Mouse (Mus musculus) midbrain, postnatal 0 days (tissue): Measurements from ENCODE around the gene Mrps9. TPM values are rescaled to one million over a fixed set of nuclear protein-coding genes. Genes with fewer than 3 reads are reported as not detected.
A peak's percentile ranks its signal among the peaks of the same experiment; 100 is the strongest.

Experiments
- ATAC-seq: fragments of 200-750 bp; cut with Nextera tagmentation; 2 replicates; pipeline ENCODE4 v1.8.0; 2017; ENCODE audit warnings: moderate number of reproducible peaks, mild to moderate bottlenecking, moderate TSS enrichment, moderate library complexity; ENCODE audit not compliant: low FRiP score
- DNase-seq: peaks from one replicate; pipeline ENCODE4 v3.0.0-alpha.2; 2015; ENCODE audit warnings: low spot score
- H3K27ac ChIP-seq: fragments of 300-500 bp; sonication (generic); 2 replicates; pipeline ENCODE4 v1.5.1; 2014; ENCODE audit warnings: low read depth, mild to moderate bottlenecking, low read length, mixed read lengths
- H3K27me3 ChIP-seq: fragments of 300-500 bp; sonication (generic); 2 replicates; pipeline ENCODE4 v1.6.1; 2014; ENCODE audit warnings: low read length, control low read depth, mixed read lengths; ENCODE audit not compliant: insufficient read depth
- H3K36me3 ChIP-seq: fragments of 300-500 bp; sonication (generic); 2 replicates; pipeline ENCODE4 v1.6.1; 2014; ENCODE audit warnings: low read length, control low read depth, mixed read lengths; ENCODE audit not compliant: insufficient read depth
- H3K4me1 ChIP-seq: fragments of 300-500 bp; sonication (generic); 2 replicates; pipeline ENCODE4 v1.6.1; 2014; ENCODE audit warnings: mild to moderate bottlenecking, control low read depth, antibody characterized with exemption, low read length, mixed read lengths; ENCODE audit not compliant: insufficient read depth
- H3K4me2 ChIP-seq: fragments of 300-500 bp; sonication (generic); 2 replicates; pipeline ENCODE4 v1.6.1; 2014; ENCODE audit warnings: low read depth, mild to moderate bottlenecking, low read length, mixed read lengths; ENCODE audit not compliant: poor library complexity, severe bottlenecking
- H3K4me3 ChIP-seq: fragments of 300-500 bp; sonication (generic); 2 replicates; pipeline ENCODE4 v1.5.1; 2014; ENCODE audit warnings: low read depth, mild to moderate bottlenecking, low read length, moderate library complexity
- H3K9ac ChIP-seq: fragments of 300-500 bp; sonication (generic); replicated peaks from 2 replicates; pipeline ENCODE4 v1.6.1; 2014; ENCODE audit warnings: mild to moderate bottlenecking, low read length, moderate library complexity, mixed read lengths; ENCODE audit not compliant: poor library complexity, severe bottlenecking
- H3K9me3 ChIP-seq: fragments of 300-500 bp; sonication (generic); 2 replicates; pipeline ENCODE4 v1.6.1; 2016; ENCODE audit warnings: low read length, control low read depth
- CTCF ChIP-seq: IDR thresholded peaks from 2 replicates; pipeline ENCODE4 v1.5.1; 2016; ENCODE audit warnings: antibody characterized with exemption, mild to moderate bottlenecking
- WGBS: fragments of 180-500 bp; shearing (Covaris S2); extraction: QIAGEN DNeasy Blood & Tissue Kit; methylation state at CpG from one replicate; pipeline ENCODE4 v1.1.7; 2014; 5-methylcytosine and 5-hydroxymethylcytosine counted together
- polyA plus RNA-seq: library from polyadenylated mRNA; unstranded; fragments of >200 nt; fragmentation: Nextera tagmentation; extraction: Ambion mirVana; gene quantifications from 2 replicates; pipeline ENCODE4 v1.2.1, GENCODE M21; 2015
- total RNA-seq: library from RNA; depleted of rRNA; stranded (reverse); fragments of >200 nt; gene quantifications from 2 replicates; pipeline ENCODE4 v1.2.3, GENCODE M21; 2014

The Mrps9 gene
- total and polyA plus RNA-seq, 2 experiments from 2014 or later: 32.2 to 33.2 TPM

- DNase-seq: peak; percentile 81
- H3K4me3 ChIP-seq: no peak overlapping the region
- no peaks in the 10 kb centered on the region for H3K27me3 ChIP-seq
- WGBS: 11% methylated on average over 4 of the region's 4 CpGs
- ATAC-seq: peak; percentile 86
- no peak overlapping the region for H3K27ac ChIP-seq
- no peak overlapping the region for H3K9ac ChIP-seq
- no peaks in the 10 kb centered on the region for H3K36me3 ChIP-seq
- peak; percentile 93 for TF ChIP-seq CTCF
- H3K4me1 ChIP-seq: no peaks in the 10 kb centered on the region
- no peaks in the 10 kb centered on the region for H3K9me3 ChIP-seq
- H3K4me2 ChIP-seq: no peak overlapping the region
Measured at GRCm38 (mm10) chr1:42915062-42915461, 64.0 kb downstream of the Mrps9 start.

GRCm38 (mm10) chr1:42916719-42917118 lies 65.7 kb downstream of the Mrps9 start:
- DNase-seq (no peak), ATAC-seq (no peak)
- no peaks in the 10 kb centered on the region for H3K4me1 ChIP-seq
- H3K9ac ChIP-seq: no peak overlapping the region
- no peaks in the 10 kb centered on the region for H3K9me3 ChIP-seq
- H3K27ac ChIP-seq: no peak overlapping the region
- no peak overlapping the region for H3K4me2 ChIP-seq
- no peak for TF ChIP-seq CTCF
- 81% methylated on average over 7 of the region's 7 CpGs for WGBS
- H3K36me3 ChIP-seq: no peaks in the 10 kb centered on the region
- no peak overlapping the region for H3K4me3 ChIP-seq
- no peaks in the 10 kb centered on the region for H3K27me3 ChIP-seq

- Histone ChIP-seq H3K36me3 (no peaks in the 10 kb centered on the region), H3K9me3 (no peaks in the 10 kb centered on the region), H3K27ac (no peak overlapping the region), H3K27me3 (no peaks in the 10 kb centered on the region), H3K9ac (no peak overlapping the region), H3K4me1 (no peaks in the 10 kb centered on the region), H3K4me2 (no peak overlapping the region), H3K4me3 (no peak overlapping the region)
- DNase-seq (no peak), ATAC-seq (no peak)
- WGBS: 40% methylated on average over 4 of the region's 4 CpGs
- TF ChIP-seq CTCF: no peak
Measured at GRCm38 (mm10) chr1:42917908-42918307, 66.9 kb downstream of the Mrps9 start.

GRCm38 (mm10) chr1:42923924-42924323 lies 72.9 kb downstream of the Mrps9 start:
- WGBS: 19% methylated on average over 5 of the region's 5 CpGs

GRCm38 (mm10) chr1:42933613-42934012 lies 82.6 kb downstream of the Mrps9 start:
- no peaks in the 10 kb centered on the region for H3K9me3 ChIP-seq
- 95% methylated on average over 1 of the region's 1 CpGs for WGBS

More at GRCm38 (mm10) chr1:42923924-42924323, 72.9 kb downstream of the Mrps9 start:
- H3K4me3 ChIP-seq: no peak overlapping the region
- no peaks in the 10 kb centered on the region for H3K9me3 ChIP-seq
- ATAC-seq: peak; percentile 68
- no peak overlapping the region for H3K9ac ChIP-seq
- TF ChIP-seq CTCF: no peak
- no peak overlapping the region for H3K4me2 ChIP-seq
- no peaks in the 10 kb centered on the region for H3K36me3 ChIP-seq
- peak; percentile 73 for DNase-seq
- no peaks in the 10 kb centered on the region for H3K27me3 ChIP-seq
- H3K27ac ChIP-seq: 0 out of 2 replicates have a peak overlapping the region, but pooled peaks have one; percentile 38
- peaks cover 8% of the 10 kb centered on the region for H3K4me1 ChIP-seq

GRCm38 (mm10) chr1:42948486-42948885 lies 97.5 kb downstream of the Mrps9 start:
- Histone ChIP-seq H3K27ac (no peak overlapping the region), H3K4me3 (no peak overlapping the region), H3K36me3 (no peaks in the 10 kb centered on the region), H3K4me2 (no peak overlapping the region), H3K9ac (no peak overlapping the region), H3K4me1 (no peaks in the 10 kb centered on the region), H3K27me3 (no peaks in the 10 kb centered on the region), H3K9me3 (no peaks in the 10 kb centered on the region)
- TF ChIP-seq CTCF: no peak
- 83% methylated on average over 4 of the region's 4 CpGs for WGBS
- ATAC-seq: no peak
- no peak for DNase-seq

More at GRCm38 (mm10) chr1:42933613-42934012, 82.6 kb downstream of the Mrps9 start:
- TF ChIP-seq CTCF: no peak
- H3K9ac ChIP-seq: no peak overlapping the region
- no peak overlapping the region for H3K4me3 ChIP-seq
- H3K4me1 ChIP-seq: no peaks in the 10 kb centered on the region
- DNase-seq (no peak), ATAC-seq (no peak)
- H3K27ac ChIP-seq: no peak overlapping the region
- H3K4me2 ChIP-seq: no peak overlapping the region
- no peaks in the 10 kb centered on the region for H3K27me3 ChIP-seq
- no peaks in the 10 kb centered on the region for H3K36me3 ChIP-seq
